Mouse (Mus musculus): ENCODE data around the gene B4galnt1. TPM values are rescaled to one million over a fixed set of nuclear protein-coding genes. Genes with fewer than 3 reads are reported as not detected.

B4galnt1 gene
- polyA plus RNA-seq, 1 experiment, result 83.6 TPM

DNA sequence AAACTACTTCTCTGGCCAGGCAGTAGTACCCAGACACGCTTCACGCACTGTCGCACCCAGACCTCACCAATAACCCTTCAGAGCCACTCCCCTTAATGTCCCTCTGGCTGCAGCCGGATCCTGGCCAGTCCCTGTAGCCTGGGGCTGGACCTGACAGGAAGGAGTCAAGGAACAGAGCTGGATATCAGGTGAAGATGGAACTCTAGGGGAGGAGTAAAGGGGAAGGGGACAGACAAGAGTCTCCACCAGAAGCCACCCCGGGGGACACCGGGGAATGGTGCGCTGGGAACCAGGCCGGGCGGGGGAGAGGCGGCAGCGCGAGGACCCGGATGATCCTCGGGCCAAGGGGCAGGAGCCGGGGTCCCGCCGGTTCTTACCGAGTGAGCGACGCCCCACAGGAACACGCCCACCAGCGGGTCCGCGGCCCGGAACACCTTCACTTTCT, 46.0 kb downstream of the B4galnt1 start:
- Histone ChIP-seq H3K4me1 (ENCODE audit: control insufficient read depth, insufficient read depth, low read length) (peaks cover 19% of the 10 kb centered on the region), H3K4me3 (replicated peaks; ENCODE audit: insufficient read depth, low read depth, low read length) (peak overlapping the region; percentile 64), H3K27ac (ENCODE audit: insufficient read depth, low read length) (peak overlapping the region; percentile 24; the same call in 1 of the 2 replicates), H3K27me3 (ENCODE audit: control insufficient read depth, insufficient read depth, low read length) (no peaks in the 10 kb centered on the region)
- DNase-seq, result no peak
- WGBS, result under 1% methylated on average over 25 of the region's 25 CpGs
- TF ChIP-seq CTCF (IDR thresholded peaks at IDR 0.05; ENCODE audit: borderline replicate concordance, insufficient read depth, low read depth, low read length) (no peak), POLR2A (IDR thresholded peaks at IDR 0.05; ENCODE audit: borderline replicate concordance, insufficient read depth, low read length) (no peak)

DNA sequence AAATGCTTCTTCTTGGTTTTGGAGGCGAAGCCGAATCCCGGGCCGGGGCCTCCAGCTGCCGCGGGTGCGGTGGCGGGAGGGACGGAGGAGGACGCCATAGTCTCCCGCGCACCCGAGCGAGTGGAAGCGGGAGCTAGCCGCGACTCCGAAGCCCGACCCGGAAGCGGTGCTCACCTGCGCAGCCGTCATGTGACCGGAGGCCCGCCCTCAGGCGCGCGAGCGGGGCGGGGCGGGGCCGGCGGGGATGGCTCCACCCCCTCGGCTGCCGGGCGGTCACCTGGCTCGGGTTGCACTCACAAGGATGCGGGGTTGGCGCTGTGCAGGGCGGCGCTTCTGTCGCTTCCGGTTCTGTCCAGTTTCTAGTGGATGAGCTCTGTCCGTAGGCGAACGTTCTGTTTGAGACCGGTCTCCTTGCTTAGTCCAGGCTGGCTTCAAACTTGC, 46.4 kb downstream of the B4galnt1 start, which contains the start of gene Pip4k2c:
Gene Pip4k2c (minus strand): TSS at position 172 of the 441 bp plus-strand sequence.
- WGBS, result under 1% methylated on average over 47 of the region's 47 CpGs
- peak within 1 kb of the TSS; percentile 38 for H3K27ac ChIP-seq (ENCODE audit: insufficient read depth, low read length)
- TF ChIP-seq CTCF (IDR thresholded peaks at IDR 0.05; ENCODE audit: borderline replicate concordance, insufficient read depth, low read depth, low read length) (no peak), POLR2A (IDR thresholded peaks at IDR 0.05; ENCODE audit: borderline replicate concordance, insufficient read depth, low read length) (peak; percentile 68)
- H3K4me3 ChIP-seq (replicated peaks; ENCODE audit: insufficient read depth, low read depth, low read length), result peak within 1 kb of the TSS; percentile 64
- H3K4me1 ChIP-seq (ENCODE audit: control insufficient read depth, insufficient read depth, low read length), result peaks cover 19% of the 10 kb centered on the region
- peak; percentile 92 to 94 for DNase-seq
- H3K27me3 ChIP-seq (ENCODE audit: control insufficient read depth, insufficient read depth, low read length), result no peaks in the 10 kb centered on the region

DNA sequence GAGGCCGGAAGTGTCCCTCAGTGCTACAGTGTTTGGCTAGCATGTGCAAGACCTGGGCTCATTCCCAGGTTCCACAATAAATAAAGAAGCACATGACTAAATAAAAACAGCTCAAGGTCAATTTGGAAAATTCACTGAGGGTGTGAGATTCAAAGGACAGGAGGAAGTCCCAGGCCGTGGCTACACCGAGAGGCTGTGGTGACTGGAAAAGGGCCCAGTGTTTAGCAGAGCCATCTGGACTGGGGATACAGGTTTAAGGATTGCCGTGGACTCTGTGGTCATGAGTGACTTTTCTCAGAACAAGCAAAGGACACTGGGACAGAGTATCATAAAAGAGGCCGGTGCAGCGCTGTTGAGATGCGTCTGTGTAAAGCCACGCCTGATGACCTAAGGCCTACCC, 48.2 kb downstream of the B4galnt1 start:
- Histone ChIP-seq H3K27ac (ENCODE audit: insufficient read depth, low read length) (peak overlapping the region; percentile 15; the same call in 1 of the 2 replicates), H3K4me3 (replicated peaks; ENCODE audit: insufficient read depth, low read depth, low read length) (no peak overlapping the region), H3K4me1 (ENCODE audit: control insufficient read depth, insufficient read depth, low read length) (peaks cover 19% of the 10 kb centered on the region), H3K27me3 (ENCODE audit: control insufficient read depth, insufficient read depth, low read length) (no peaks in the 10 kb centered on the region)
- peak in 1 of 2 experiments; percentile 55 for DNase-seq
- 54% methylated on average over 8 of the region's 8 CpGs for WGBS
- TF ChIP-seq POLR2A (IDR thresholded peaks at IDR 0.05; ENCODE audit: borderline replicate concordance, insufficient read depth, low read length), result no peak
- no peak for TF ChIP-seq CTCF (IDR thresholded peaks at IDR 0.05; ENCODE audit: borderline replicate concordance, insufficient read depth, low read depth, low read length)

DNA sequence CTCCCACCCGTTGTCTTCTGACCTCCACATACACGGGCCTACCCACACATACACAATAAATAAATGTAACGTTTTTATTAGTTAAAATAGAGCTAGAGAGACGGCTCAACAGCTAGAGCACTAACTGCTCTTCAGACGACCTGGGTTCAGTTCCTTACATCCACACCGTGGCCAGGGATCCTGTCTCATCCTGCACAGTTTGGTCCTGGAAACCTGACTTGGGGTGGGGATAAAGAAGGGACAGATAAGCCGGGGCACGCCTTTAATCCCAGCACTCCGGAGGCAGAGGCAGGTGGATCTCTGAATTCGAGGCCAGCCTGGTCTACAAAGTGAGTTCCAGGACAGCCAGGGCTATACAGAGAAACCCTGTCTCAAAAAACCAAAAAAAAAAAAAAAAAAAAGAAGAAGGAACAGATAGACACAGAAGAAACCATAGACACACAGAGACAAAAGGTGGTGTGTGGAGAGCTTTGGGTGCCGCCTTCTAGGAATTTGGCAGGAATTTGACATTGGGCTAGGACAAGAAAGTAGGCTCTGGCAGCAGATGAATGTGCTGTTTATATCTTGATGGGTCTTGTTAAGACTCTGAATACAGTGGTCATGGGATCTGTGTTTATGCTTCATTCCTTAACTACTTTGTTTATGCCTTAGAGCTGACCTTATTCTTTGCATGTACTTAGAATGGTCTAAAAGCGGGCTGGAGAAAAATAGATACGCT, 48.8 kb downstream of the B4galnt1 start:
- WGBS, result 86% methylated on average over 13 of the region's 13 CpGs
- Histone ChIP-seq H3K4me1 (ENCODE audit: control insufficient read depth, insufficient read depth, low read length) (peaks cover 16% of the 10 kb centered on the region), H3K27me3 (ENCODE audit: control insufficient read depth, insufficient read depth, low read length) (no peaks in the 10 kb centered on the region), H3K27ac (ENCODE audit: insufficient read depth, low read length) (no peak overlapping the region; the same call in 1 of the 2 replicates), H3K4me3 (replicated peaks; ENCODE audit: insufficient read depth, low read depth, low read length) (no peak overlapping the region)
- no peak for DNase-seq
- TF ChIP-seq POLR2A (IDR thresholded peaks at IDR 0.05; ENCODE audit: borderline replicate concordance, insufficient read depth, low read length), result no peak
- TF ChIP-seq CTCF (IDR thresholded peaks at IDR 0.05; ENCODE audit: borderline replicate concordance, insufficient read depth, low read depth, low read length), result no peak

DNA sequence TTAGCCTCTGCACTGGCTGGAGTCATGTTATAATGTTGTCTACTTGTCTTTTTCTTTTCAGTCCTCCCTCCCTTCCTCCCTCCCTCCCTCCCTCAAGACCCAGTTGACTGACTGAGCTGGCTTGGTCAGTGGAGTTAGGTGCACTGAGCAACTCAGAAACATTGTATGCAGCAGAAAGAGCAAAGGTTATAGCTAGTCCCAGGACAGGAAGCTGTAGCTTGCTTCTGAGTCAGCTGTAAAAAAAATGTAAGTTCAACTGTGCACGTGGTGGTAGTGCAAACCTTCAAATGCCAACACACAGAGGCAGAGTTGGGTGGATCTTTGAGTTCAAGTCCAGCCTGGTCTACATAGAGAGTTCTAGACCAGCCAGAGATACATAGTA, 49.4 kb downstream of the B4galnt1 start:
- Histone ChIP-seq H3K4me3 (replicated peaks; ENCODE audit: insufficient read depth, low read depth, low read length) (no peak overlapping the region), H3K4me1 (ENCODE audit: control insufficient read depth, insufficient read depth, low read length) (peaks cover 12% of the 10 kb centered on the region), H3K27me3 (ENCODE audit: control insufficient read depth, insufficient read depth, low read length) (no peaks in the 10 kb centered on the region), H3K27ac (ENCODE audit: insufficient read depth, low read length) (no peak overlapping the region)
- DNase-seq, result no peak
- TF ChIP-seq CTCF (IDR thresholded peaks at IDR 0.05; ENCODE audit: borderline replicate concordance, insufficient read depth, low read depth, low read length) (no peak), POLR2A (IDR thresholded peaks at IDR 0.05; ENCODE audit: borderline replicate concordance, insufficient read depth, low read length) (no peak)
- 93% methylated on average over 1 of the region's 1 CpGs for WGBS

DNA sequence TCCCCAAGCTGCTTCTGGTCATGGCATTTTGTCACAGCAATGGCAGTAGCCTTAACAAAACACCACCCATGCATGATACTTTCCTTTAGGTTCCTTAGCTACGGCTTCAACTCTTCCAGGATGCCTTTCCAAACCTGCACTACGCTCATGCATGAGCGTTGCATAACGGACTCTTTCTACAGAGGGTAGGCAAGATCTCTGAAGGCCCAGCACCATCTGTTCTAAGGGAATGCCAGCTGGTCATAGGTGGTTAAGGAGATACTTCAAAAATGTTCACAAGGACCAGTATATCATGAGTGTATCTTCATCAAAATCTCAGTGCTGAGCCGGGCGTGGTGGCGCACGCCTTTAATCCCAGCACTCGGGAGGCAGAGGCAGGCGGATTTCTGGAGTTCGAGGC, 51.4 kb downstream of the B4galnt1 start:
- TF ChIP-seq POLR2A (IDR thresholded peaks at IDR 0.05; ENCODE audit: borderline replicate concordance, insufficient read depth, low read length), result no peak
- TF ChIP-seq CTCF (IDR thresholded peaks at IDR 0.05; ENCODE audit: borderline replicate concordance, insufficient read depth, low read depth, low read length), result no peak
- peak in 1 of 2 experiments; percentile 61 for DNase-seq
- 72% methylated on average over 11 of the region's 11 CpGs for WGBS

DNA sequence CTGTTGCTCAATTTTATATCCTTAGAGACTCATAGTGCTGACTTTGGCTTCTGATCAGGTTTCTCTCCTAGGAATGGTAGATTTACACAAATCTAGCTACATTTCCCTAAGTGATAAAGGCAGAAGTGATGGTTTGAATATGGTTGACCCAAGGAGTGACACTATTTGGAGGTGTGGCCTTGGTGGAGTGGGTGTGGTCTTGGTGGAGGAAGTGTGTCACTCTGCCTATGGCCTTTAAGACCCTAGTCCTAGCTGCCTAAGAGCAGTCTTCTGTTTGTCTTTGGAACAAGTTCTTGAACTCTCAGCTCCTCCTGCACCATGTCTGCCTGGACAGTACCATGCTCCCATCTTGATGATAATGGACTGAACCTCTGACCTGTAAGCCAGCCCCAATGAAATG, 52.2 kb downstream of the B4galnt1 start:
- TF ChIP-seq CTCF (IDR thresholded peaks at IDR 0.05; ENCODE audit: borderline replicate concordance, insufficient read depth, low read depth, low read length) (no peak), POLR2A (IDR thresholded peaks at IDR 0.05; ENCODE audit: borderline replicate concordance, insufficient read depth, low read length) (no peak)
- Histone ChIP-seq H3K27ac (ENCODE audit: insufficient read depth, low read length) (no peak overlapping the region), H3K4me3 (replicated peaks; ENCODE audit: insufficient read depth, low read depth, low read length) (no peak overlapping the region), H3K4me1 (ENCODE audit: control insufficient read depth, insufficient read depth, low read length) (no peaks in the 10 kb centered on the region; the same call in none of the 2 replicates), H3K27me3 (ENCODE audit: control insufficient read depth, insufficient read depth, low read length) (no peaks in the 10 kb centered on the region)
- DNase-seq, result no peak

More for the DNA sequence above, 51.4 kb downstream of the B4galnt1 start:
- no peaks in the 10 kb centered on the region for H3K27me3 ChIP-seq (ENCODE audit: control insufficient read depth, insufficient read depth, low read length)
- no peak overlapping the region for H3K4me3 ChIP-seq (replicated peaks; ENCODE audit: insufficient read depth, low read depth, low read length)
- no peak overlapping the region for H3K27ac ChIP-seq (ENCODE audit: insufficient read depth, low read length)
- no peaks in the 10 kb centered on the region; the same call in none of the 2 replicates for H3K4me1 ChIP-seq (ENCODE audit: control insufficient read depth, insufficient read depth, low read length)

DNA sequence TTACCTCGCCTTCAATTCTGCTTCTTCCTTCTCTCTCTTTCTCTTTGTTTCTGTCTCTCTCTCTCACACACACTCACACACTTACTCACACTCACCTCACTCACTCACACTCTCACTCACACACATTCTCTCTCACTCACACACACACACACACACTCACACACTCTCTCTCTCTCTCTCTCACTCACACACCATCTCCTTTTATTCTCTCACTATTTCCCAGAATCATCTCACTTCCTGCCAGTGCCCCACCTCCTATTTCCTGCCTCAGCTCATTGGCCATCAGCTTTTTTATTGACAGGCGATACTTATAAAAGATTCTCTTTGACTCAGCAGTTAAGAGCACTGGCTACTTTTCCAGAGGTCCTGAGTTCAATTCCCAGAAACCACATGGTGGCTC, 53.3 kb downstream of the B4galnt1 start:
- Histone ChIP-seq H3K27ac (ENCODE audit: insufficient read depth, low read length) (no peak overlapping the region), H3K27me3 (ENCODE audit: control insufficient read depth, insufficient read depth, low read length) (no peaks in the 10 kb centered on the region), H3K4me3 (replicated peaks; ENCODE audit: insufficient read depth, low read depth, low read length) (no peak overlapping the region), H3K4me1 (ENCODE audit: control insufficient read depth, insufficient read depth, low read length) (no peaks in the 10 kb centered on the region; the same call in none of the 2 replicates)
- no peak for TF ChIP-seq POLR2A (IDR thresholded peaks at IDR 0.05; ENCODE audit: borderline replicate concordance, insufficient read depth, low read length)
- TF ChIP-seq CTCF (IDR thresholded peaks at IDR 0.05; ENCODE audit: borderline replicate concordance, insufficient read depth, low read depth, low read length), result no peak
- no peak for DNase-seq
- WGBS, result 93% methylated on average over 2 of the region's 2 CpGs

Other genes with a start within 250 kb of the B4galnt1 start
- 96.2 and 101 TPM in 2 replicates for gene Ctdsp2, start 186.5 kb upstream of the B4galnt1 start, polyA plus RNA-seq (2012; rRNA removed)
- gene Avil, start 164.5 kb upstream of the B4galnt1 start, polyA plus RNA-seq (2012; rRNA removed), result 0.33 and 0.54 TPM in 2 replicates
- gene Tsfm, start 134.4 kb upstream of the B4galnt1 start, polyA plus RNA-seq (2012; rRNA removed), result 45.2 and 45.4 TPM in 2 replicates
- gene Mettl1, start 123.8 kb upstream of the B4galnt1 start, polyA plus RNA-seq (2012; rRNA removed), result 10.7 and 11.8 TPM in 2 replicates
- 0.13 TPM in 2 replicates for gene Eef1akmt3, start 123.7 kb upstream of the B4galnt1 start, polyA plus RNA-seq (2012; rRNA removed)
- 0.19 and 0.29 TPM in 2 replicates for gene Cyp27b1, start 117.0 kb upstream of the B4galnt1 start, polyA plus RNA-seq (2012; rRNA removed)
- 11.8 TPM in 2 replicates for gene March9, start 105.0 kb upstream of the B4galnt1 start, polyA plus RNA-seq (2012; rRNA removed)
- gene Cdk4, start 101.7 kb upstream of the B4galnt1 start, polyA plus RNA-seq (2012; rRNA removed), result 141 and 143 TPM in 2 replicates
- 81.6 and 84.6 TPM in 2 replicates for gene Tspan31, start 95.0 kb upstream of the B4galnt1 start, polyA plus RNA-seq (2012; rRNA removed)
- 99.5 and 109 TPM in 2 replicates for gene Agap2, start 89.9 kb upstream of the B4galnt1 start, polyA plus RNA-seq (2012; rRNA removed)
- gene Os9, start 44.1 kb upstream of the B4galnt1 start, polyA plus RNA-seq (2012; rRNA removed), result 98.9 and 100 TPM in 2 replicates
- gene Slc26a10, start 15.4 kb downstream of the B4galnt1 start, polyA plus RNA-seq (2012; rRNA removed), result 3.1 and 3.3 TPM in 2 replicates
- gene Arhgef25, start 24.9 kb downstream of the B4galnt1 start, polyA plus RNA-seq (2012; rRNA removed), result 105 and 117 TPM in 2 replicates
- gene Dtx3, start 30.5 kb downstream of the B4galnt1 start, polyA plus RNA-seq (2012; rRNA removed), result 321 and 339 TPM in 2 replicates
- 58.8 and 64.1 TPM in 2 replicates for gene Pip4k2c, start 46.4 kb downstream of the B4galnt1 start, polyA plus RNA-seq (2012; rRNA removed)
- 377 and 378 TPM in 2 replicates for gene Kif5a, start 98.1 kb downstream of the B4galnt1 start, polyA plus RNA-seq (2012; rRNA removed)
- 322 and 328 TPM in 2 replicates for gene Dctn2, start 101.1 kb downstream of the B4galnt1 start, polyA plus RNA-seq (2012; rRNA removed)
- 47.8 and 51.8 TPM in 2 replicates for gene Mbd6, start 123.8 kb downstream of the B4galnt1 start, polyA plus RNA-seq (2012; rRNA removed)
- gene Mars, start 146.6 kb downstream of the B4galnt1 start, polyA plus RNA-seq (2012; rRNA removed), result 81.6 and 87.4 TPM in 2 replicates
- gene Arhgap9, start 156.7 kb downstream of the B4galnt1 start, polyA plus RNA-seq (2012; rRNA removed), result 0.87 and 0.97 TPM in 2 replicates
- gene Gli1, start 176.7 kb downstream of the B4galnt1 start, polyA plus RNA-seq (2012; rRNA removed), result 10.6 and 12.5 TPM in 2 replicates
- 0.03 TPM in 1 of 2 replicates, not detected in the other for gene Inhbe, start 189.2 kb downstream of the B4galnt1 start, polyA plus RNA-seq (2012; rRNA removed)
- not detected in 2 replicates for gene Inhbc, start 205.2 kb downstream of the B4galnt1 start, polyA plus RNA-seq (2012; rRNA removed)
- 137 and 145 TPM in 2 replicates for gene R3hdm2, start 215.1 kb downstream of the B4galnt1 start, polyA plus RNA-seq (2012; rRNA removed)